Mouse (Mus musculus) intestine, embryonic 14.5 days (tissue): Measurements from ENCODE around the gene Zbtb2. TPM values are rescaled to one million over a fixed set of nuclear protein-coding genes. Genes with fewer than 3 reads are reported as not detected.
A peak's percentile ranks its signal among the peaks of the same experiment; 100 is the strongest.

Experiments
- ATAC-seq: fragments of 200-750 bp; cut with Nextera tagmentation; replicated peaks from 2 replicates; pipeline ENCODE4 v1.8.0; 2017; ENCODE audit warnings: low read depth, moderate number of reproducible peaks, moderate TSS enrichment, moderate library complexity; ENCODE audit not compliant: low FRiP score, low TSS enrichment
- DNase-seq: peaks from one replicate; pipeline ENCODE4 v3.0.0-alpha.2; 2018; ENCODE audit warnings: low spot score
- H3K27ac ChIP-seq: fragments of 300-500 bp; sonication (generic); 2 replicates; pipeline ENCODE4 v1.5.1; 2014; ENCODE audit warnings: low read depth, mild to moderate bottlenecking, control low read depth
- H3K27me3 ChIP-seq: fragments of 300-500 bp; sonication (generic); replicated peaks from 2 replicates; pipeline ENCODE4 v1.6.1; 2014; ENCODE audit warnings: low read length, control low read depth; ENCODE audit not compliant: control insufficient read depth, insufficient read depth
- H3K36me3 ChIP-seq: fragments of 300-500 bp; sonication (generic); 2 replicates; pipeline ENCODE4 v1.6.1; 2014; ENCODE audit warnings: low read length, control low read depth; ENCODE audit not compliant: control insufficient read depth, insufficient read depth
- H3K4me1 ChIP-seq: fragments of 300-500 bp; sonication (generic); replicated peaks from 2 replicates; pipeline ENCODE4 v1.6.1; 2014; ENCODE audit warnings: low read length, control low read depth, mixed read lengths; ENCODE audit not compliant: control insufficient read depth, insufficient read depth
- H3K4me2 ChIP-seq: fragments of 300-500 bp; sonication (generic); 2 replicates; pipeline ENCODE4 v1.6.1; 2014; ENCODE audit warnings: low read length
- H3K4me3 ChIP-seq: fragments of 300-500 bp; sonication (generic); 2 replicates; pipeline ENCODE4 v1.5.1; 2014; ENCODE audit warnings: low read depth, low read length, control low read depth, mixed read lengths
- H3K9ac ChIP-seq: fragments of 300-500 bp; sonication (generic); 2 replicates; pipeline ENCODE4 v1.6.1; 2014; ENCODE audit warnings: mild to moderate bottlenecking, low read length
- H3K9me3 ChIP-seq: fragments of 300-500 bp; sonication (generic); 2 replicates; pipeline ENCODE4 v1.6.1; 2016; ENCODE audit warnings: low read length, control low read depth; ENCODE audit not compliant: control insufficient read depth
- WGBS: fragments of 180-500 bp; shearing (Covaris S2); extraction: QIAGEN DNeasy Blood & Tissue Kit; methylation state at CpG from one replicate; pipeline ENCODE4 v1.1.7; 2014; 5-methylcytosine and 5-hydroxymethylcytosine counted together
- polyA plus RNA-seq: library from polyadenylated mRNA; unstranded; fragments of >200 nt; fragmentation: Nextera tagmentation; extraction: Ambion mirVana; gene quantifications from 2 replicates; pipeline ENCODE4 v1.2.1, GENCODE M21; 2014

Zbtb2 gene
- polyA plus RNA-seq, 1 experiment from 2014 or later, result 13.0 TPM

DNA sequence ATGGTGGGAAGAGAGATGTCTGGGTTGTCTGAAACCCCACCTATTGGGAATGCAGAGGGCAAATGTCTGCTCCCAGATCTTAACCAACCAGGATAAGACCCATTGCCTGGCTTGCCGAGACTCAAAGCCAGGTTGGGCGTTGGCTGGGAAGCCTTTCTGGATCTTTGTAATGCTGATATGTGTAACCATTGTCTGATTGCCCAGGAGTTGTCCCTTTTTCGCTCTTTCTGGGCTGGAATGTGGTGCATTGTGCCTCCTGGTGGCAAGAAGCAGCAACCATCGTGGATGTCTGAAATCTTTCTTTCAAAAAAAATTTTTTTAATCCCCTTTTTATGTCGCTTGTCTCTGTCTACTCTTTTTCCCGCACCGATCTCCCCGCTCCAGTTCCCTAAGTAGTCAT, 54.6 kb downstream of the Zbtb2 start:
- ATAC-seq, result no peak
- Histone ChIP-seq H3K27me3 (no peaks in the 10 kb centered on the region), H3K27ac (no peak overlapping the region; the same call in 1 of the 2 replicates), H3K4me2 (peak overlapping the region; percentile 73), H3K36me3 (no peaks in the 10 kb centered on the region), H3K4me3 (no peak overlapping the region), H3K9me3 (no peaks in the 10 kb centered on the region), H3K4me1 (peaks cover 11% of the 10 kb centered on the region; the same call in 1 of the 2 replicates), H3K9ac (no peak overlapping the region)
- peak; percentile 78 for DNase-seq
- 19% methylated on average over 8 of the region's 8 CpGs for WGBS

DNA sequence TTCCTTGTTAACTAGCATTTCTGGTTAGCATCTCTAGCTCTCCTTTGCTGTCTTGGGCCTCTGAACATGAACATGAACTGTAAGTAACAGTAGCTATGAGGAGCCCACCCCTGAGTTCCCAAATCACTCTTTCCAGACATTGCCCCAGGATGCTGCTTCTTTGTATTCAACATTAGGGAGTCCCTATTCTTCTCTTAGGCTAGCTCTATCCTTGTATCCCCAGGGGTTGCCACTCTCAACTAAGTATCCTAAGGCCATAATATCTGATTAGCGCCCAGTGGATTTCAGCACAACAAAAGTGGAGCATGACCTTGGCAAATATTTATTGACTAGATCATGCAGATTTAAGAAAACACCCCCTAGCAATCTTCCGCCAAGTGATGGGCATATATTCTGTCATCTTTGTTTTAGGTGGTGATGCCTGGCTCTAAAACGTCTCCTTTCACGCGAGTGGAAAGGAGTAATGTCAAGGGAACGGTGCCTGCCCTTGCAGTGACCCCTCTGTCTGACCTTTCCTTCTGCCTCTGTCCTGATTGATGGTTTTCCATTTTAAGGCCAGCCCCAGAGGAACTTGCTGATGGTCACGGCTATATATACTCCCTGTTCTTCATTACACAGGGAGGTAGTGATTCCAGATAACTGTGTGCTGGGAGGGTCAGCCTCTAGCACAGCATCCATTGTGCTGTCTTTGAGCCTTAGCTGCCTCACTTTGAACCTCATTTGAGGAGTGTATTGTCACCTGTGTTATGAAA, 55.5 kb downstream of the Zbtb2 start:
- ATAC-seq (no peak), DNase-seq (no peak)
- Histone ChIP-seq H3K27me3 (no peaks in the 10 kb centered on the region), H3K27ac (no peak overlapping the region), H3K9me3 (no peaks in the 10 kb centered on the region), H3K4me3 (no peak overlapping the region), H3K4me1 (peaks cover 11% of the 10 kb centered on the region; the same call in 1 of the 2 replicates), H3K9ac (no peak overlapping the region), H3K4me2 (no peak overlapping the region), H3K36me3 (no peaks in the 10 kb centered on the region)
- WGBS, result 55% methylated on average over 7 of the region's 7 CpGs

DNA sequence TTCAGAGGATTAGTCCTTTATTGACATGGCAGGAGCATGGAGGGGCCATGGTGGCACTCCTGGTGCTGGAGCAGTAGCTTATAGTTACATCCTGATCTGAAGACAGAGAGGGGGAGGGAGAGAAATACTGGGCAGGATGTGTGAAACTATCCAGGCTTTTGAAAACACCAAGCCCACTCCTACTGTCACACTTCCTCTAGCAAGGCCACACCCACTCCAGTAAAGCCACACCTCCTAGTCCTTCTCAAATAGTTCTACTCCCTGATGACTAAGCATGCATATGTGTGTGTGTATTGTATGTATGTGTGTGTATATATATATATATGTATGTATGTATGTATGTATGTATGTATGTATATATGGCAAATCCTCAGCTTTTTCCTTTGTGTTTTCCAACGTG, 60.2 kb downstream of the Zbtb2 start:
- Histone ChIP-seq H3K4me3 (no peak overlapping the region), H3K27me3 (no peaks in the 10 kb centered on the region), H3K4me2 (no peak overlapping the region), H3K9me3 (no peaks in the 10 kb centered on the region), H3K9ac (no peak overlapping the region), H3K27ac (no peak overlapping the region), H3K4me1 (peaks cover 14% of the 10 kb centered on the region), H3K36me3 (no peaks in the 10 kb centered on the region)
- no peak for DNase-seq
- ATAC-seq, result no peak
- 84% methylated on average over 1 of the region's 1 CpGs for WGBS

DNA sequence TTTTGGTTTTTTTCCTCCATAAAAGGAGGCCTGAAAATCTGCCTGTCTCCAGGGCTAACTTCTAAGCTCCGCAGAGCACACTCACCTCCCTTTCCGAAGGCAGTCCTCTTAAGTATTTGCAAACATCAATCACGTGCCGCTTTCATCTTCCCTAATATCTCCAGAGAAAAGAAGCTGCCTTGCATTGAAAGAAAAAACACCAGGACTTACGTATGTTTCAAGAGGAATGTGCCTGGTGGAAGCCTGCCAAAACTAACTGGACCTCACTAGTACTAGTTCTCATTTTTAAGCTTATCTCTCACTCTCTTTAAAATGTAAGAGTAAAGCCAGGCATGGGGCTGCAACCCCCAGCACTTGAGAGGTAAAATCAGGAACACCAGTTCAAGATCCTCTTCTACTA, 62.3 kb downstream of the Zbtb2 start:
- H3K36me3 ChIP-seq, result no peaks in the 10 kb centered on the region
- H3K4me1 ChIP-seq, result peaks cover 14% of the 10 kb centered on the region
- H3K9ac ChIP-seq, result no peak overlapping the region
- no peak overlapping the region for H3K4me3 ChIP-seq
- H3K9me3 ChIP-seq, result no peaks in the 10 kb centered on the region
- peak overlapping the region; percentile 73 for H3K27ac ChIP-seq
- DNase-seq (no peak), ATAC-seq (peak; percentile 59; the same call in 1 of the 2 replicates)
- no peaks in the 10 kb centered on the region for H3K27me3 ChIP-seq
- WGBS, result 21% methylated on average over 5 of the region's 5 CpGs
- H3K4me2 ChIP-seq, result no peak overlapping the region

DNA sequence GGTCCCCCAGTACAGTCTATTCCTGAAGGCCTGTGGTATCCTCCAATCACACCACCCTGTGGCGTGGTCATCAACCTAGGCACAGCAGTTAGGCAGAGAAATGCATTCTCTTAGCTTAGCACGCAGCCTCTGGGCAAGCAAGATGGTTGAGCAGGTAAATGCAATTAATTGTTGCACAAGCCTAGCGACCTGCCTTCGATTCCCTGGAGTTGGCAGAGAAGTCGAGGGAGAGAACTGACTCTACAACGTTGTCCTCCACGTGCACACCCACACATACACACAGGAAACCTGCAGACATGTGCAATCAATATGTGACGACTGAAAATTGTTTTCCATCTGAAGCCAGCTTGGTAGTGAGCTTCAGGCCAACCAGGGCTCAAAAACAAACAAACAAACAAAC, 64.0 kb downstream of the Zbtb2 start:
- Histone ChIP-seq H3K9me3 (no peaks in the 10 kb centered on the region), H3K4me1 (peaks cover 14% of the 10 kb centered on the region), H3K4me2 (no peak overlapping the region), H3K27ac (no peak overlapping the region), H3K27me3 (no peaks in the 10 kb centered on the region), H3K36me3 (no peaks in the 10 kb centered on the region), H3K9ac (no peak overlapping the region), H3K4me3 (no peak overlapping the region)
- DNase-seq (no peak), ATAC-seq (no peak)
- 77% methylated on average over 8 of the region's 8 CpGs for WGBS

Other genes starting within 250 kb of the Zbtb2 start
- 50.9 and 55.2 TPM in 2 replicates for gene Akap12, start 121.7 kb downstream of the Zbtb2 start, polyA plus RNA-seq
- 52.6 TPM in 2 replicates for gene Rmnd1, start 44.3 kb upstream of the Zbtb2 start, polyA plus RNA-seq
- gene Armt1, start 44.4 kb upstream of the Zbtb2 start, polyA plus RNA-seq, result 18.5 and 20.4 TPM in 2 replicates
- 0.13 TPM in 1 of 2 replicates, not detected in the other for gene Ccdc170, start 94.4 kb upstream of the Zbtb2 start, polyA plus RNA-seq
- gene Esr1, start 223.5 kb upstream of the Zbtb2 start, polyA plus RNA-seq, result 0.34 and 0.70 TPM in 2 replicates